Mouse (Mus musculus) layer of hippocampus, adult 9-10 months (tissue): ENCODE measurements around the gene Ldb1.
"Not testable (repeated sequence)": the region's sequence is repeated elsewhere in the genome, so short reads cannot be mapped to it uniquely, and the experiment has no call there.

Source experiments
- DNase-seq: peaks from one replicate; pipeline ENCODE4 v3.0.0; 2022; ENCODE audit warnings: low spot score

Gene Ldb1

GRCm38 (mm10) chr19:46028747-46029320 is 16.2 kb downstream of the Ldb1 start:
- no peak for DNase-seq

GRCm38 (mm10) chr19:46026567-46026966 is 18.4 kb downstream of the Ldb1 start:
- no peak for DNase-seq

GRCm38 (mm10) chr19:46024959-46025358 is 20.1 kb downstream of the Ldb1 start:
- DNase-seq: no peak

- DNase-seq: no peak
Measured at GRCm38 (mm10) chr19:46016023-46016422, 29.0 kb downstream of the Ldb1 start.

- peak; percentile 93 for DNase-seq
Measured at GRCm38 (mm10) chr19:46014572-46015178, 30.3 kb downstream of the Ldb1 start.

- no peak for DNase-seq
Measured at GRCm38 (mm10) chr19:46005680-46006079, 39.3 kb downstream of the Ldb1 start.

- DNase-seq: no peak
Measured at GRCm38 (mm10) chr19:46004814-46005466, 40.1 kb downstream of the Ldb1 start.

GRCm38 (mm10) chr19:46003371-46004226 is 41.4 kb downstream of the Ldb1 start, which contains the start of gene Hps6:
TSS of gene Hps6 (plus strand) at chr19:46003508.
- peak; percentile 33 for DNase-seq

GRCm38 (mm10) chr19:46002279-46002678 is 42.7 kb downstream of the Ldb1 start:
- no peak for DNase-seq

- no peak for DNase-seq
Measured at GRCm38 (mm10) chr19:45999378-45999777, 45.6 kb downstream of the Ldb1 start.

- no peak for DNase-seq
Measured at GRCm38 (mm10) chr19:45998694-45999217, 46.3 kb downstream of the Ldb1 start.

GRCm38 (mm10) chr19:45997785-45998693 is 47.0 kb downstream of the Ldb1 start, which contains the start of gene Armh3:
TSS of gene Armh3 (minus strand) at chr19:45998488.
- peak; percentile 84 for DNase-seq

- no peak for DNase-seq
Measured at GRCm38 (mm10) chr19:45997365-45997764, 47.6 kb downstream of the Ldb1 start.

- DNase-seq: no peak
Measured at GRCm38 (mm10) chr19:45993981-45994737, 50.9 kb downstream of the Ldb1 start.

- not testable (repeated sequence) for DNase-seq
Measured at GRCm38 (mm10) chr19:45993441-45993840, 51.6 kb downstream of the Ldb1 start.

- DNase-seq: no peak
Measured at GRCm38 (mm10) chr19:45991171-45991570, 53.8 kb downstream of the Ldb1 start.

GRCm38 (mm10) chr19:45988238-45988637 is 56.8 kb downstream of the Ldb1 start:
- DNase-seq: no peak

- DNase-seq: no peak
Measured at GRCm38 (mm10) chr19:45984379-45984778, 60.6 kb downstream of the Ldb1 start.
